Mouse (Mus musculus) heart, adult 18-20 months (tissue): ENCODE results near the gene Olfr92. TPM values are rescaled to one million over a fixed set of nuclear protein-coding genes. Genes with fewer than 3 reads are reported as not detected.
A peak's percentile ranks its signal among the peaks of the same experiment; 100 is the strongest.
"Not testable (repeated sequence)": the region's sequence is repeated elsewhere in the genome, so short reads cannot be mapped to it uniquely, and the experiment has no call there.

Source experiments
- DNase-seq, 2 experiments: peaks; one replicate each; pipeline ENCODE4 v3.0.0; 2021 to 2022; ENCODE audit warnings: mixed read lengths in 1 of 2
- long read RNA-seq, 2 experiments: library from polyadenylated mRNA; stranded (forward); transcript quantifications; one replicate each; pipeline ENCODE4 v2.0.0; 2021
- total RNA-seq, 2 experiments: library from RNA; stranded (reverse); gene quantifications; 2 replicates each; pipeline ENCODE4 v1.2.3; 2021

The Olfr92 gene
- not detected for total RNA-seq
- long read RNA-seq, experiment 1, result 0 reads
- long read RNA-seq, experiment 2, result 0 reads

- no peak for DNase-seq
These were observed at the start of gene Olfr92 for GRCm38 (mm10) chr17:37119988-37120387. Gene Olfr92 (minus strand): TSS chr17:37120088.

GRCm38 (mm10) chr17:37161394-37161793 lies 41.5 kb upstream of the Olfr92 start, which contains the start of gene Olfr93:
Gene Olfr93 (minus strand): TSS chr17:37161494.
- no peak for DNase-seq

GRCm38 (mm10) chr17:37131366-37131765 lies 11.5 kb upstream of the Olfr92 start:
- not testable (repeated sequence) for DNase-seq

GRCm38 (mm10) chr17:37098178-37098577 lies 21.7 kb downstream of the Olfr92 start, which contains the start of gene Olfr91:
Gene Olfr91 (minus strand): TSS chr17:37098278.
- DNase-seq, result no peak

GRCm38 (mm10) chr17:37093289-37093688 lies 26.6 kb downstream of the Olfr92 start:
- no peak for DNase-seq

- DNase-seq, result no peak
These were observed 27.7 kb downstream of the Olfr92 start for GRCm38 (mm10) chr17:37092198-37092597.

GRCm38 (mm10) chr17:37088399-37088798 lies 31.5 kb downstream of the Olfr92 start, which contains the start of gene Olfr90:
Gene Olfr90 (minus strand): TSS chr17:37088499.
- no peak for DNase-seq

- DNase-seq, result no peak
These were observed 34.3 kb downstream of the Olfr92 start for GRCm38 (mm10) chr17:37085545-37085944.

GRCm38 (mm10) chr17:37084632-37085031 lies 35.3 kb downstream of the Olfr92 start:
- no peak for DNase-seq

GRCm38 (mm10) chr17:37083327-37083726 lies 36.6 kb downstream of the Olfr92 start:
- DNase-seq, result peak; percentile 45 to 72

- no peak for DNase-seq
These were observed 38.2 kb downstream of the Olfr92 start for GRCm38 (mm10) chr17:37081659-37082058.

GRCm38 (mm10) chr17:37080119-37080518 lies 39.8 kb downstream of the Olfr92 start:
- DNase-seq, result peak; percentile 30 to 47

GRCm38 (mm10) chr17:37078990-37079389 lies 40.9 kb downstream of the Olfr92 start:
- DNase-seq, result no peak

- DNase-seq, result no peak
These were observed 41.7 kb downstream of the Olfr92 start for GRCm38 (mm10) chr17:37078193-37078592.

- DNase-seq, result no peak
These were observed 44.1 kb downstream of the Olfr92 start for GRCm38 (mm10) chr17:37075766-37076165.

- DNase-seq, result no peak
These were observed 44.7 kb downstream of the Olfr92 start for GRCm38 (mm10) chr17:37075181-37075580.

GRCm38 (mm10) chr17:37072730-37073276 lies 47.1 kb downstream of the Olfr92 start:
- no peak for DNase-seq

- no peak for DNase-seq
These were observed 47.7 kb downstream of the Olfr92 start for GRCm38 (mm10) chr17:37072080-37072729.

- DNase-seq, result no peak
These were observed 49.8 kb downstream of the Olfr92 start for GRCm38 (mm10) chr17:37070121-37070520.

- DNase-seq, result no peak
These were observed 52.0 kb downstream of the Olfr92 start for GRCm38 (mm10) chr17:37067861-37068260.

GRCm38 (mm10) chr17:37065993-37066392 lies 53.9 kb downstream of the Olfr92 start:
- no peak for DNase-seq

GRCm38 (mm10) chr17:37063686-37064495 lies 56.0 kb downstream of the Olfr92 start:
- no peak for DNase-seq

GRCm38 (mm10) chr17:37063063-37063462 lies 56.8 kb downstream of the Olfr92 start:
- no peak for DNase-seq
